Comparison of ENCODE assay signal across 26 mouse cellular contexts in the genomic region with DNA sequence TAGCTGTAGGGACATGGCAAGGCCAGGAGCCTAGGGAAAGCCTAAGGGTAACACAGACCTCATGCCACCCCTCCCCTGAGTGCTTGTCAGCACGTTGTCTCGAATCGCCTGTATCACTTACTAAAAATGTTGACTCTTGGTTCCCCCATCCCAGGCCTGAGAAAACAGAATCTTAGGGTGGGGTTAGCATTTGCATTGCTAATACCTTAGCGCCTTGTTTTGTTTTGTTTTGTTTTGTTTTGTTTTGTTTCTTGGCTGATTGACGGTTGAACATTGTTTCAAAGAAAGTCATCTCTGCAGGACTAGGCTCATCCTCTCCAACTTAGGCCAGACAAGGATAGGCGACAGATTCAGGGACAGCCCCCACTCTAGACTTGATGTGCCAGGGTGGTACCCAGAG. TPM values are rescaled to one million over a fixed set of nuclear protein-coding genes. Genes with fewer than 3 reads are reported as not detected.
DNase-seq lines count a peak whose midpoint lies in the region; ATAC-seq lines count a peak whose summit lies in the region.
"Had no signal": no experiment of that assay in that cellular context is flagged by ENCODE, and none has a peak within 500 bp of the region (broad histone marks: within the 10 kb centered on the region; RNA-seq: fewer than 3 reads in every experiment).

No protein-coding gene starts in this region.

- no peak overlapping the region for H3K9ac ChIP-seq in embryonic facial prominence, embryonic 14.5 days (ENCODE audit: low read depth, low read length)
- no peak overlapping the region for H3K9ac ChIP-seq in limb, embryonic 13.5 days
- H3K9ac ChIP-seq: forebrain, embryonic 12.5 days; forebrain, embryonic 15.5 days; heart, embryonic 12.5 days; heart, embryonic 15.5 days; hindbrain, embryonic 14.5 days had no signal

- ATAC-seq in embryonic facial prominence, embryonic 14.5 days (ENCODE audit: low read depth), result no peak
- 0 out of 2 replicates have a peak, but pooled peaks have one; percentile 24 for ATAC-seq in limb, embryonic 13.5 days (ENCODE audit: low FRiP score, low read depth)
- ATAC-seq: activated CD4-positive, CD25-positive, alpha-beta regulatory T cell, adult 4 months; forebrain, embryonic 15.5 days; intestine, postnatal 0 days; Patski had no signal

- 66% methylated on average over 6 of the region's 6 CpGs for WGBS in embryonic facial prominence, embryonic 14.5 days
- 58% methylated on average over 6 of the region's 6 CpGs for WGBS in embryonic facial prominence, embryonic 10.5 days
- 79% methylated on average over 6 of the region's 6 CpGs for WGBS in limb, embryonic 13.5 days
- WGBS in limb, embryonic 10.5 days, result 73% methylated on average over 6 of the region's 6 CpGs

- no peaks in the 10 kb centered on the region for H3K27me3 ChIP-seq in embryonic facial prominence, embryonic 14.5 days (replicated peaks; ENCODE audit: control insufficient read depth, insufficient read depth, low read length)
- H3K27me3 ChIP-seq in embryonic facial prominence, embryonic 10.5 days (replicated peaks; ENCODE audit: low read depth, poor library complexity, severe bottlenecking), result no peaks in the 10 kb centered on the region
- no peaks in the 10 kb centered on the region for H3K27me3 ChIP-seq in limb, embryonic 13.5 days
- no peaks in the 10 kb centered on the region for H3K27me3 ChIP-seq in limb, embryonic 10.5 days (ENCODE audit: low read depth, poor library complexity, severe bottlenecking)
- H3K27me3 ChIP-seq: forebrain, embryonic 12.5 days; forebrain, embryonic 15.5 days; heart, embryonic 12.5 days; heart, embryonic 15.5 days; Patski had no signal

- H3K4me1 ChIP-seq in embryonic facial prominence, embryonic 14.5 days (ENCODE audit: control insufficient read depth, insufficient read depth, low read length), result peaks cover 14% of the 10 kb centered on the region
- H3K4me1 ChIP-seq in embryonic facial prominence, embryonic 10.5 days, result no peaks in the 10 kb centered on the region
- peaks cover 18% of the 10 kb centered on the region for H3K4me1 ChIP-seq in limb, embryonic 13.5 days
- no peaks in the 10 kb centered on the region for H3K4me1 ChIP-seq in limb, embryonic 10.5 days
- H3K4me1 ChIP-seq: heart, embryonic 15.5 days had no signal

- no peak for DNase-seq in embryonic facial prominence, embryonic 14.5 days (ENCODE audit: low spot score)
- DNase-seq in embryonic facial prominence, embryonic 10.5 days (ENCODE audit: low spot score), result no peak
- DNase-seq in limb, embryonic 10.5 days (ENCODE audit: low spot score), result no peak
- peak; percentile 66 for DNase-seq in ZHBTc4 (ENCODE audit: low read depth, low spot score)
- DNase-seq in frontal cortex, postnatal 14 days (ENCODE audit: low spot score in 2 of 2), result no peak
- DNase-seq: adrenal gland, adult 8-10 months; adrenal gland, postnatal 25 days; cerebellum, adult 11-12 months; cerebellum, adult 8-10 months; cerebellum, postnatal 36 days; embryo, embryonic 11 days; gastrocnemius, postnatal 10 days; gastrocnemius, postnatal 36 days; heart, postnatal 10 days; heart, postnatal 36 days had no signal

- no peaks in the 10 kb centered on the region for H3K36me3 ChIP-seq in embryonic facial prominence, embryonic 14.5 days (ENCODE audit: control insufficient read depth, insufficient read depth, low read length)
- H3K36me3 ChIP-seq in embryonic facial prominence, embryonic 10.5 days (replicated peaks), result no peaks in the 10 kb centered on the region
- no peaks in the 10 kb centered on the region for H3K36me3 ChIP-seq in limb, embryonic 13.5 days
- no peaks in the 10 kb centered on the region for H3K36me3 ChIP-seq in limb, embryonic 10.5 days
- H3K36me3 ChIP-seq: forebrain, embryonic 12.5 days; forebrain, embryonic 15.5 days; G1E; heart, embryonic 12.5 days; heart, embryonic 15.5 days had no signal

- no peaks in the 10 kb centered on the region for H3K9me3 ChIP-seq in embryonic facial prominence, embryonic 14.5 days (ENCODE audit: control insufficient read depth, low read length)
- no peaks in the 10 kb centered on the region for H3K9me3 ChIP-seq in embryonic facial prominence, embryonic 10.5 days
- H3K9me3 ChIP-seq in limb, embryonic 13.5 days, result no peaks in the 10 kb centered on the region
- H3K9me3 ChIP-seq in limb, embryonic 10.5 days (replicated peaks), result no peaks in the 10 kb centered on the region
- H3K9me3 ChIP-seq: forebrain, embryonic 12.5 days; forebrain, embryonic 15.5 days; G1E; heart, embryonic 12.5 days; heart, embryonic 15.5 days had no signal

- H3K4me2 ChIP-seq in embryonic facial prominence, embryonic 14.5 days (ENCODE audit: low read depth, low read length), result no peak overlapping the region
- H3K4me2 ChIP-seq in limb, embryonic 13.5 days (replicated peaks), result no peak overlapping the region
- H3K4me2 ChIP-seq: forebrain, embryonic 12.5 days; forebrain, embryonic 15.5 days; heart, embryonic 12.5 days; heart, embryonic 15.5 days; hindbrain, embryonic 14.5 days had no signal

- peak overlapping the region; percentile 33; the same call in 1 of the 2 replicates for H3K27ac ChIP-seq in embryonic facial prominence, embryonic 14.5 days (replicated peaks; ENCODE audit: low read depth, low read length)
- no peak overlapping the region for H3K27ac ChIP-seq in embryonic facial prominence, embryonic 10.5 days (replicated peaks)
- H3K27ac ChIP-seq in limb, embryonic 13.5 days, result no peak overlapping the region
- no peak overlapping the region for H3K27ac ChIP-seq in limb, embryonic 10.5 days
- H3K27ac ChIP-seq: forebrain, embryonic 12.5 days; forebrain, embryonic 15.5 days; heart, embryonic 15.5 days; hindbrain, embryonic 14.5 days had no signal

- no peak overlapping the region for H3K4me3 ChIP-seq in embryonic facial prominence, embryonic 14.5 days (ENCODE audit: low read depth, low read length)
- H3K4me3 ChIP-seq in embryonic facial prominence, embryonic 10.5 days, result no peak overlapping the region
- H3K4me3 ChIP-seq in limb, embryonic 13.5 days, result no peak overlapping the region
- no peak overlapping the region for H3K4me3 ChIP-seq in limb, embryonic 10.5 days
- H3K4me3 ChIP-seq: erythroblast, embryonic 14.5 days; forebrain, embryonic 12.5 days; forebrain, embryonic 15.5 days; heart, embryonic 12.5 days; heart, embryonic 15.5 days had no signal

RNA-seq across cellular contexts. Expression of gene Gm10260, which starts 35.9 kb away (rescaled TPM):
- 8.6 and 10.9 TPM in 2 replicates for polyA plus RNA-seq in embryonic facial prominence, embryonic 14.5 days (2014; fragmentation: Nextera tagmentation; extraction: Ambion mirVana)
- 5.0 and 5.4 TPM in 2 replicates for polyA plus RNA-seq in embryonic facial prominence, embryonic 10.5 days (2016; fragmentation: Nextera tagmentation; extraction: Ambion mirVana)
- 6.6 and 7.5 TPM in 2 replicates for polyA plus RNA-seq in limb, embryonic 13.5 days (2015; fragmentation: Nextera tagmentation; extraction: Ambion mirVana)
- 4.8 and 5.4 TPM in 2 replicates for polyA plus RNA-seq in limb, embryonic 10.5 days (2016; fragmentation: Nextera tagmentation; extraction: Ambion mirVana)
